Mouse (Mus musculus): ENCODE results near the gene Piwil4. TPM values are rescaled to one million over a fixed set of nuclear protein-coding genes. Genes with fewer than 3 reads are reported as not detected.

Gene Piwil4
- total RNA-seq (2021), result under 1 TPM; 0.09 to 0.20 TPM
- long read RNA-seq, experiment 1, result 0 reads
- long read RNA-seq, experiment 2, result 0 reads

GRCm38 (mm10) chr9:14740151-14740924 is at the start of gene Piwil4:
Piwil4 (minus strand) TSS chr9:14740733.
- no peak for DNase-seq

GRCm38 (mm10) chr9:14787356-14787755 is 46.8 kb upstream of the Piwil4 start:
- no peak for DNase-seq

GRCm38 (mm10) chr9:14784039-14785002 is 43.8 kb upstream of the Piwil4 start, which contains the start of the genes Mre11a and Ankrd49:
Mre11a (plus strand) TSS chr9:14784654.
Ankrd49 (minus strand) TSS chr9:14784856.
- DNase-seq, result peak; percentile 83

GRCm38 (mm10) chr9:14778341-14778740 is 37.8 kb upstream of the Piwil4 start:
- no peak for DNase-seq

GRCm38 (mm10) chr9:14773813-14774212 is 33.3 kb upstream of the Piwil4 start:
- no peak for DNase-seq

GRCm38 (mm10) chr9:14772074-14772473 is 31.5 kb upstream of the Piwil4 start:
- DNase-seq, result no peak

GRCm38 (mm10) chr9:14770803-14771471 is 30.4 kb upstream of the Piwil4 start, which contains the start of gene 1700012B09Rik:
1700012B09Rik (minus strand) TSS chr9:14771030.
- no peak for DNase-seq

GRCm38 (mm10) chr9:14769811-14770210 is 29.3 kb upstream of the Piwil4 start:
- no peak for DNase-seq

GRCm38 (mm10) chr9:14764765-14765164 is 24.2 kb upstream of the Piwil4 start:
- DNase-seq, result peak; percentile 54

- DNase-seq, result no peak
These were observed 18.7 kb upstream of the Piwil4 start for GRCm38 (mm10) chr9:14759261-14759660.

GRCm38 (mm10) chr9:14758590-14758989 is 18.1 kb upstream of the Piwil4 start:
- DNase-seq, result no peak

GRCm38 (mm10) chr9:14754469-14754868 is 13.9 kb upstream of the Piwil4 start:
- DNase-seq, result no peak

- no peak for DNase-seq
These were observed 13.4 kb upstream of the Piwil4 start for GRCm38 (mm10) chr9:14753947-14754346.

GRCm38 (mm10) chr9:14752001-14752522 is 11.5 kb upstream of the Piwil4 start, which contains the start of gene Fut4:
Fut4 (minus strand) TSS chr9:14752393.
- peak; percentile 65 for DNase-seq

GRCm38 (mm10) chr9:14751503-14752000 is 11.0 kb upstream of the Piwil4 start:
- DNase-seq, result peak; percentile 30

- DNase-seq, result peak; percentile 10
These were observed 10.5 kb upstream of the Piwil4 start for GRCm38 (mm10) chr9:14750901-14751502.

- DNase-seq, result no peak
These were observed 909 bp downstream of the Piwil4 start for GRCm38 (mm10) chr9:14739498-14740150.

- no peak for DNase-seq
These were observed 9.5 kb downstream of the Piwil4 start for GRCm38 (mm10) chr9:14730941-14731541.

- DNase-seq, result no peak
These were observed 12.2 kb downstream of the Piwil4 start for GRCm38 (mm10) chr9:14728365-14728764.

- no peak for DNase-seq
These were observed 13.9 kb downstream of the Piwil4 start for GRCm38 (mm10) chr9:14726629-14727028.

Data from gastrocnemius, postnatal 10 days (tissue).